Mouse (Mus musculus) megakaryocyte progenitor cell, adult 5-6 weeks (primary cell): ENCODE measurements at regions not wholly inside any gene's neighbourhood (a gene's known extent, or its start where the extent isn't known, plus 50 kb on each side); places are given as distances from the start of the nearest gene placed in this dataset.

Source experiments
- ATAC-seq: replicated peaks from 2 replicates; pipeline ENCODE4 v1.8.0; 2016; ENCODE audit warnings: mild to moderate bottlenecking, moderate TSS enrichment, inconsistent platforms; ENCODE audit not compliant: poor library complexity

DNA sequence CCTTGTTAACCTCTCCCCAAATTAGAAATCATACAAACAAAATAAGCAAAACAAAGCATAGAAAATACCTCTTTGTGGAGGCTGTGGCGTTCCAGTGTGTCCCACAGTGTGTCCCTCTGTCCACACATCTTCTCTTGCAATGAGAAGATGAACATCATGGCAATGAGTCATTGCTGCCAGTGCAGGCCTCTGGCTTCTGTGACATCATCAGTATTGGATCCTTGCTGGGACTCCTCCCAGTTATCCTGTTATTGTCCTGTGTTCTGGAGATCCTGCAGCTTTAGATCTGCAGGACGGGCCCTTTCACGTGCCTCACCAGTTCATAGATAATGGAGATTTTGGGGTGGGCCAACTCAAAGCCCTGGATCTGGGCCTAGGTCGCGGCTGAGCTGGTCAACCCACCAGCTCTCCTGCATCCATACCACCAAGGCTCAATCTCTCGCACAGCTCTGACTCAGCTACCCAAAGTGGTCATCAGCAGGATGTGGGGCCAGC, 80.9 kb downstream of the Tmem212 start:
- no peak for ATAC-seq

DNA sequence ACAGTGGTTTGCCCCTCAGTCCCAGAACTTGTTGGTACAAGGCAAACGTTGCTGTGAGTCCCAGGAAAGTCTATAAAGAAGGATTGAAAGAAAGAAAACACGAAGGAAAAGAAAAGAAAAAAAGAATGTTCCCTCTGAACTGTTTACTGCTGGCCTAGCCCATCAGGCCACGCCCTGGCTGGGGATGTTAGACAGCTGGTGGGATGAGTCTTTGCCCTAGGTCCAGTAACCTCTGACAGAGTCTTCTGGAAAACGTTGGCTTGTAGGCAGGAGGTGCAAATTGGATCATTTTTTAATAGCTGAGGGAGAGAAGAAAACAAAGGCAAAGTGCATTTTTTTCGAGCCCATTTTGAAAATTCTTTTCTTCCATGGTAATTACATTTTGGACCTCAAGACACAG, 91.9 kb downstream of the Tmem212 start:
- ATAC-seq, result no peak

DNA sequence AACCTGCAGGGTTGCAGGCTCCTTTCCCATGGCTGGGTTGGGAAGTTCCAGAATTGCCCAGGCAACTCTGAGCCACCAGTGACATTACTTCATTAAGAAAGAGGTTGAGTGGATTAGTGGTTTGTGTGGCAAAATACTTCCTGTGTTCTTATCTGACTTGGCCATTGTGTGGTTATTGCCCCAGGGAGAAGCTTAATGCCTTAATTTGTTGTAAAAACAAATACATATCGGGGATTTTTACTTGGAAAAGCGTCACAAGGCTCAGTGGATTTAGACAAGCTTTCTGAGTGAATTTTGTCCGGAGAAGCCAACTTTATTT, 80.5 kb upstream of the Fndc3b start:
- peak; percentile 83 for ATAC-seq

DNA sequence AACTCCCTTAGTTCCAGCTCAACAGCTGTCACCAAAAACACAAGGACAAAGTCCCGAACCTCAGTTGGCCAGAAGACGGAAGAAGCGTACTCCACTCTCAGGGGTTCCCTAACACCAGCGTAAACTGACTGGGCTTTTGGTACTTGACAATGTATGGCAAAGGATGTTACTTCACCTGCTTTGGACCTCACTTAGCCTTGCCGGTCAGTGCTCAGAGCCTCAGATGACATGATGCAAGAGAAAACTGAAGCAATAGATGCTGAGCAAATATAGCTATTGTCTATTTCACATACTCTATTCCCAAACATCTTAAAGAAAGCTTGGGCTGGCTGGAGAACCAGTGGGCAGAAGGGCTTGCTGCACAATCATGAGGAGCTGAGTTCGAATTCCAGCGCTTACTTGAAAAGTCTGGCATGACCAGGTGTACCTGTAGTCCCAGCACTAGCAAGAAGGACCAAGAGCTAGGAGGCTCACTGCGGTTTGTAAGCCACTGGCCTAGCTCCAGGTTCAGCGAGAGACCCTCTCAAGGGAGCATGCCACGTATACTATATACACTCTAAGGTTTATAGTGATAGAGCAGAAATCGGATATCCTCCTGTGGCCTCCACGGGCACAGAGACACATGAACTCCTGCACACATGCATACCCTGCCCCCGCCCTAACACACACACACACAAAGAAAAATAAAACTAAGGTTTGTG, 80.0 kb upstream of the Fndc3b start:
- peak; percentile 63 for ATAC-seq

DNA sequence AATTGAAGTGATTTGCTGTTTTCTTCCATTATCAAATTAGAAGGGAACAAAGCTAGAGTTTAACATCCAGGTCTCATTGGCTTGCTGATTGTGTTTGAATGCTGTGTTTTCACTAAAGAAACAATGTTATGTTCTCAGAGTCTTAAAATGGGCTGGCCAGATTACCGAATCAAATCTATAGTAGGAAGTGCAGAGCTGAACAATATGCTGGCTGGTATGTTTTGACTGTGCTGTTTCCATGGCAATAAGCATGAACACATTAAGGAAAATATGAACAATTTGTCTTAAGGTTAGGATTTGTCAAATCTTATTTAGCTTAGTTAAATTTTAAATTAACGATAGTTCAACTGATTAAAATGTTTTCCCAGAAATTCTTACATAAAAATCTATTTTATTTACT, 72.8 kb upstream of the Fndc3b start:
- no peak for ATAC-seq

DNA sequence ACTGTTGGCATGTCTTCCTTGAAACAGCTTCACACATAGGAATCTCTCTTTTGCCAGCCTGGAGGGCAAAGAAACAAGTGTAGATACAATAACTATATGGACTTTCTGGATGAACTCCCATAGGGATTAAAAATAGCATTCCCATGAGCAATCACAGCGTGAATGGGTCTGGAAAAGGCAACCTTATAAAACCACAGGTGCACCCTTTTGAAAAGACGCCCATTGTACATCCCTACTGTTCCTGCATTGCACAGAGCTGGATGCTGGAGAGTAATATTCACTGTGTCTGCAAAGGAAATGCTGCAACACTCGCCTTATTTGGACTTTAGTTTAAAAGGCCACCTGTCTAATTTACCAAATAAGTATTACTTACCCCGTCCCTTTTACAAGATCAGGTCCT, 72.4 kb upstream of the Fndc3b start:
- ATAC-seq, result no peak

DNA sequence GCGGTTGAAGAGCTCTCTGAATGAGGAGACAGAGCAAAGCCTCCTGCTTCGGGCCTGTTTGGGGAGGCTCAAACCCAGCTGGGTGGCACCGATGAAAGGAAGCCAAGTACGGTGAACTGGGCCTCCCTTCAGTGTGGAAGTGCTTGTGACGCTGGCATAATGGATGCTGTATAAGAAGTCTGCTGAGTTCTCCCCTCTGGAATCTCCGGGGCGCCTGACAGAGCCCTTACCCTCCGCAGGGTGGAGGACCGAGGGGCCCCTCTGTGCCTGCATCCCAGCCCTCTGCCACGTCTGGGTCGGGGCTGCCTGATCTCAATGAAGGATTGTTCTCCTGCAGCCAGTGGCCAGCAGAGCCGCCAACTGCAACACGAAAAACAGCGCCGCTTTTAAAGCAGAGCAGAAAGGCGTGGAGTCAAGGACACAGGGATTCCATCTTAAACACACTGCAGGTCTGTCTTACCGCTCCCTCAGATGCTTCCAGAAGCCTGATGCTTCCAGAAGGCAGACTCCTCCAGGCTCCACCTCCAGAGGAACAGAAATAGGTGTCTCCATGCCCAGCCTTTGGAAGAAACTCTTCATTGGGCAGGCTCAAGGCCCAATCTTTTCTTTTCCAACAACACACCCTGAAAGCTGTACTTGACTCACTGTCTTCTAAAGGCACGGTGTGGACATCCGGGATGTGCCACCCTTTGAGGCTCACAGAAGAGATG, 71.1 kb upstream of the Fndc3b start:
- no peak for ATAC-seq

DNA sequence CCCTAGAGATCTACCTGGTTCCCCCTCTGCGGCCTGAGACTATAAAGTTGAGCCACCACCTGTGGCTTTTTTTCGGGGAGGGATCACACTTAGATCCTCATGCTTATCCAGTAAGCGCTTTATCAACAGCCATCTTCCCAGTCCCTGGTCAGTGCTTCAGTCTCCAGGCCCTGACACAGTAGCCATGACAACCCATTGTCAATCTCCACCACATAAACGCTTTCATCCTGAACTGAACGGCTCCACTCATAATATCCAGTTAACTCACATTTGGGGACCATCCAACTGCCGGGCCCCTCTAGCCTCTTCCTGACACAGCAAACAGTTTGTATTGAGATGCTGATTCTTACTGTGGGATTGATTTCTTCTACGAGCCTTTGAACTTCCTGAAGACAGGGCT, 68.8 kb upstream of the Fndc3b start:
- ATAC-seq, result no peak

DNA sequence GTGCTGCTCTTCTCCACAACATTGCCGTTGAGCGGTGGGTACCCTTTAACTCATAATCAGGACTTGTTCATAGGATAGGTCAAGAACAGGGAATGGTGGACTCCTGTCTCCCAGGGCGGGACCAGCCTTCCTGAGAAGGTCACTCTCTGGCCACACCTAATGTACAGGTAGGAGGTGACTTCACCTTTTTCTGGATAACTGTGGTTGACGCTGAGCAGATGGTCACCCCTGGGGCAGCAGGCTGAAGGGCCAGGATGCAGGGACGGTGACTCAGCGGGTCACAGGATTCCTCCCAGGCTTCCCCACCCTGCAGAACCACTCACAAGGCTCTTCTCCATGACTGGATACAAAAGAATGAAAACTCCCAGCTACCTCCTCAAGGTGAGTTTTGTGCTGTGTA, 66.6 kb upstream of the Fndc3b start:
- ATAC-seq, result no peak

DNA sequence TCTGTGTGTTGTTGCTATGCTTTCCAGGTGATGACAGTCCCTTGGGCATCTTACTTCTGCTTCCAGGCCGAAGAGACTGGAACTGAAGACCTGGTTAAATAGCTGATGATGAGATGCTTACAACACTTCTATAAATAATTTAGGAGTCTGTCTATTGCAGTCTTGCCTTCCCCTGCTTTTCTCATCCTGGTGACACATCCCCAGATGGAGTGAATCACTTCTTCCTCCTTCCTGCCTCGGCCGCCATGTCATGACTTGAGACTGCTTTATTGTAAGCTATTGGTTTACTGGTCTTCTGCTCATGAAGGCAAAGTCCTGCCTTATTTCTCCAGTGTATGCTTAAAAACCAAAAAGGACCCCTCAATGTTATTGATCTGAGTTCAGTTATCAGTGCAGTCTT, 62.1 kb upstream of the Fndc3b start:
- no peak for ATAC-seq

DNA sequence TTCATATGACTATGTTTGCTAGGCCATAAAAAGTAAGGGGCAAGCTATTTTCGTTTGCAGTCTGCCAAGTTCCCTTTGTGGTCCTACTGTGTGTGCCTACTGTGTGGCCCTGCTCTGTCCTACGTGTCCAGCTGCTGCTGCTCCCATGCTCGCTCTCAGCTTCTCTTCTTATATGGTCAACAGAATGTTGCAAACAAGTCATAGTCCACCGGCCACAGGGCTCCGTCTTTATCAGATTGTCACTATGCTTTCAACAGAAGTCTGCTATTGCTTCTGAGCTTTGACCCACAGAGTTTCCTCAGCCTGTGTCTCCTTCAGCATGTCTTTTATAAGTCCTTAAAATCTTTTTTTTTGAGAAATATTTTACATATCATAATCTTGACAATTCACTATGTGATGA, 58.3 kb upstream of the Fndc3b start:
- ATAC-seq, result no peak

DNA sequence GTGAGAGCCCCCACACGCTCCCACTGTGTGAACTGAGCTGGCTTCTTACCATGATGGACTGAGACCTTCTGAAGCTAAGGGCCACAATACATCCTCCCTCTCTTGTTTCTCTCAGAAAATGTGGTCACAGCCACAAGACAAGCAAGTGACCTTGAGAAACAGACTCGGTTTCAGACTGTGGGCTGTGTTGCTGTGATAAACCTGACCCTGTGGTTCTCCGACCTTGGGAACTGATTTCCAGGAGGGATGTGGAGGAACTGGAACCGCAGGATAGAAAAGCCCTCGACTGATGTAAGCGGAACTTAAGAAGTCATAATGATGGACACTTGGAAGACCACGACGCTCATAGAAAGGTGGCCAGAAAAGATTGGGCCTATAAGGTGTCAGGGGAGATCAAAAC, 56.1 kb upstream of the Fndc3b start:
- ATAC-seq, result no peak

DNA sequence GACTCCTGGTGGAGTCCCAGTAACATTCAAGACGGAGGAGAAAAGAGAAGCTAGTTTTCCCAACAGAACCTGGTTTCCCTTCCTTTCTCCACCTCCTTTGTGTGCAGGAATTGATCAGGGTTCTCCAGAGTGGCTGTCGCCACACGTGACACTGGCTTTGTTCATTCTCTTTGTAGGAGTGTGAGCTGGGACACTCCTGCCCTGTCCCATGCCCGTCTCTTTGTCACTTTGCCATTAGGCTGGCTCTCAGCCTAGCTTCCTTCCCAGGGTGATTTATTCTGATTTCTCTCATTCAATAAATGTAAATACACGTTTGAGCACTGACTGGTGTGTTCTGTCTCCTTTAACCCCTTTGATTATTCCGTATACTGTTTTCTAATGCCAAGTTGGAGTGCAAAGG, 55.3 kb upstream of the Fndc3b start:
- no peak for ATAC-seq

DNA sequence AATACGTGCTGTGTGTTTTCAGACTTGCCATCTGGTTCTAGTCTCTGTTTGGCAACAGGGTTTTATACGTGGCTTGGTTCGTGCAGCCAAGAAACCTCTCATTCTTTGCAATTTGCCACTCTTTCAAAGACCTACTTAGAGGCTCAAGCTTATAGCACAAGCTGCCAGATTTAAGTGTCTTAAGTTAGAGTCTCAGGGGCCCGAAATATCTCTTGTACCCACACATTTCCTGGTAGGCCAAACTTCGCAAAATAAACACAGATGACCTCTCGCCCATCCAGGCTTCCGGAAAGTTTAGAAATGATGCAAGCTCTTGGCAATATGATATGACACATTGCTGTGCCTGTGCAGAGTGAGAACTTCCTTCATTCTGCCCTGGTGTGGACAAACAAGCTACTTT, 54.8 kb upstream of the Fndc3b start:
- peak; percentile 82 for ATAC-seq

DNA sequence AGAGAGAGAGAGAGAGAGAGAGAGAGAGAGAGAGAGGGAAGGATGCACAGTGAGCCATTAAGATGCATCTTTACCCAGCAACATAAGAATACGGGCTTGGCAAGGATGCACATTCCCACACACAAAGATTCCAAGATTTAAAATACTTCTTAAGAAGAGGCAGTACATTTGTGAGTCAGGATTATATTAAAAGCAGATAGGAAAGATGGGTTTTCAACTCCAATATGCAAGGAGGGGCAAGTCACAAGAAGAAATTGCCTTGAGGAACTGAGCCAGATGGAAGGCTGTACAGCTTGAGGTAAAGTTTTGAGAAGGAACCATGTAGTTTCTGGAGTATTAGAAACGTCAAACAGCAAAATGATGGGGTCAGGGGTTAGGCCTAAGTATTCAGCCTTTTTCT, 53.4 kb upstream of the Fndc3b start:
- ATAC-seq, result no peak

DNA sequence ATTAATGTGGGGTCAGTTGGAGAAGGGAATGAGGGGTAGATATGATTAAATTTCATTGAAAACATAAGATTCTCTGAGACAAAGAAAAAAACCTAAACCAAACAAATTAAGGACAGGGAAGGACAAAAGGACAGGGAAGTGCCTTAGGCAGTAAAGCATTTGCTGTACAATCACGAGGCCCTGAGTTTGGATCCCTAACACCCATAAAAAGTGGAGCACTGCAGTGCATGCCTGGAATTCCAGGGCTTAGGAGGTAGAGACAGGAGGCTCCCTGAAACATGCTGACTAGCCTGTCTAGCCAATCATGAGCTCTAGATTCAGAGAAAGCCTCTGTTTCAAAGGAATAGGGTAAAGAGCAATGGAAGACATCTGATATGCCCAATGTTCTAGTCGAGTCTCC, 49.9 kb upstream of the Fndc3b start:
- no peak for ATAC-seq
